ENCODE assay signal across 21 mouse cellular contexts in the genomic region with DNA sequence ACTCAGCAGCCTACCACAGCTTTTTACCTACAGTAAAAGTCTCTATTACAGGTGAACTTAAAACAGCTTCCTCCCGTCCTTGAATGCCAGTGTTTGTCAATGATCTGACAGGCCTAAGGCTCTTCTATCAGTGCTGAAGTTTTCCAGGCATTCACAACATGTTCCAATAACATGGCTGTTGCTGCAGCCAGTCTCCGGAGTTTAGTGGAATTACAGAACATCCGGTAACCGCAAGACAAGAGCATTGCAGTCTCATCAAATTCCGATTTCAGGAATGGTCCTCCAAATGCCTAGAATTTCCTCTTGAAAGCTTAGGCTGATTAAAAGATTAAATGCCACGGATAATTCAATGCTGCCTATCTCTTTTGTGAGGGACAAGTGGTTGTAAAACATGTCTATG.
A peak's percentile ranks its signal among the peaks of the same experiment; 100 is the strongest.
DNase-seq lines count a peak whose midpoint lies in the region; ATAC-seq lines count a peak whose summit lies in the region.
"Had no signal": no experiment of that assay in that cellular context is flagged by ENCODE, and none has a peak within 500 bp of the region (broad histone marks: within the 10 kb centered on the region; RNA-seq: fewer than 3 reads in every experiment).

No protein-coding gene starts in this region.

- no peaks in the 10 kb centered on the region for H3K27me3 ChIP-seq in hindbrain, embryonic 14.5 days (ENCODE audit: control insufficient read depth, insufficient read depth, low read length)
- H3K27me3 ChIP-seq in hindbrain, embryonic 13.5 days, result no peaks in the 10 kb centered on the region
- peaks cover 41% of the 10 kb centered on the region for H3K27me3 ChIP-seq in midbrain, embryonic 10.5 days (ENCODE audit: low read depth, poor library complexity, severe bottlenecking)
- no peaks in the 10 kb centered on the region for H3K27me3 ChIP-seq in midbrain, embryonic 16.5 days (ENCODE audit: control insufficient read depth, insufficient read depth, low read depth, low read length)
- H3K27me3 ChIP-seq: CH12.LX; kidney, embryonic 15.5 days had no signal

- no peak overlapping the region for H3K4me3 ChIP-seq in hindbrain, embryonic 14.5 days (replicated peaks; ENCODE audit: low read length)
- H3K4me3 ChIP-seq in hindbrain, embryonic 13.5 days, result no peak overlapping the region
- no peak overlapping the region for H3K4me3 ChIP-seq in midbrain, embryonic 10.5 days
- H3K4me3 ChIP-seq in midbrain, embryonic 16.5 days (ENCODE audit: low read depth, low read length), result no peak overlapping the region
- H3K4me3 ChIP-seq: kidney, embryonic 15.5 days; limb, embryonic 12.5 days had no signal

- DNase-seq in hindbrain, embryonic 14.5 days (ENCODE audit: low spot score), result no peak
- DNase-seq in MN1 (ENCODE audit: low spot score), result peak; percentile 56
- peak; percentile 19 for DNase-seq in midbrain, embryonic 10.5 days (ENCODE audit: low spot score)
- DNase-seq in right cerebral cortex, postnatal 25 days, result no peak
- no peak for DNase-seq in cerebellum, postnatal 25 days
- DNase-seq: adrenal gland, adult 2 months; B cell, adult 2 months; gastrocnemius, postnatal 25 days; kidney, adult 11 months; kidney, postnatal 36 days; liver, postnatal 0 days; spleen, adult 18-20 months; thymus, postnatal 14 days had no signal

- no peak for ATAC-seq in hindbrain, embryonic 14.5 days (ENCODE audit: low FRiP score)
- ATAC-seq in hindbrain, embryonic 13.5 days (ENCODE audit: low FRiP score), result no peak
- no peak for ATAC-seq in midbrain, embryonic 16.5 days
- ATAC-seq: liver, postnatal 0 days had no signal

- no peak overlapping the region for H3K9ac ChIP-seq in hindbrain, embryonic 14.5 days
- H3K9ac ChIP-seq in hindbrain, embryonic 13.5 days, result no peak overlapping the region
- no peak overlapping the region for H3K9ac ChIP-seq in midbrain, embryonic 16.5 days (ENCODE audit: low read depth, low read length)
- H3K9ac ChIP-seq: kidney, embryonic 15.5 days; limb, embryonic 12.5 days; liver, postnatal 0 days had no signal

- no peaks in the 10 kb centered on the region for H3K9me3 ChIP-seq in hindbrain, embryonic 14.5 days (ENCODE audit: control insufficient read depth, low read length)
- H3K9me3 ChIP-seq in hindbrain, embryonic 13.5 days, result no peaks in the 10 kb centered on the region
- H3K9me3 ChIP-seq in midbrain, embryonic 10.5 days (replicated peaks), result no peaks in the 10 kb centered on the region
- no peaks in the 10 kb centered on the region for H3K9me3 ChIP-seq in midbrain, embryonic 16.5 days (replicated peaks; ENCODE audit: control insufficient read depth, low read length, poor library complexity, severe bottlenecking)
- H3K9me3 ChIP-seq: kidney, embryonic 15.5 days; limb, embryonic 12.5 days had no signal

- H3K27ac ChIP-seq in hindbrain, embryonic 14.5 days, result 0 out of 2 replicates have a peak overlapping the region, but pooled peaks have one; percentile 9
- H3K27ac ChIP-seq in hindbrain, embryonic 13.5 days, result no peak overlapping the region
- no peak overlapping the region for H3K27ac ChIP-seq in midbrain, embryonic 10.5 days (replicated peaks)
- no peak overlapping the region for H3K27ac ChIP-seq in midbrain, embryonic 16.5 days (ENCODE audit: low read length)
- H3K27ac ChIP-seq: kidney, embryonic 15.5 days; limb, embryonic 12.5 days; macrophage had no signal

- 58% methylated on average over 6 of the region's 6 CpGs for WGBS in hindbrain, embryonic 14.5 days
- 63% methylated on average over 6 of the region's 6 CpGs for WGBS in hindbrain, embryonic 13.5 days
- 30% methylated on average over 6 of the region's 6 CpGs for WGBS in midbrain, embryonic 10.5 days
- 10% methylated on average over 6 of the region's 6 CpGs for WGBS in midbrain, embryonic 16.5 days

- no peak overlapping the region for H3K4me2 ChIP-seq in hindbrain, embryonic 14.5 days (replicated peaks)
- H3K4me2 ChIP-seq in hindbrain, embryonic 13.5 days, result no peak overlapping the region
- H3K4me2 ChIP-seq in midbrain, embryonic 16.5 days (ENCODE audit: low read length), result peak overlapping the region; percentile 50
- H3K4me2 ChIP-seq: kidney, embryonic 15.5 days; liver, embryonic 11.5 days had no signal

- peaks cover 2% of the 10 kb centered on the region; the same call in 1 of the 2 replicates for H3K4me1 ChIP-seq in hindbrain, embryonic 14.5 days (replicated peaks; ENCODE audit: control insufficient read depth, insufficient read depth, low read length)
- H3K4me1 ChIP-seq in hindbrain, embryonic 13.5 days (replicated peaks), result peaks cover 28% of the 10 kb centered on the region
- peaks cover 32% of the 10 kb centered on the region for H3K4me1 ChIP-seq in midbrain, embryonic 10.5 days
- H3K4me1 ChIP-seq in midbrain, embryonic 16.5 days (ENCODE audit: control insufficient read depth, insufficient read depth, low read length), result peaks cover 18% of the 10 kb centered on the region

- H3K36me3 ChIP-seq in hindbrain, embryonic 14.5 days (replicated peaks; ENCODE audit: control insufficient read depth, insufficient read depth), result no peaks in the 10 kb centered on the region
- no peaks in the 10 kb centered on the region for H3K36me3 ChIP-seq in hindbrain, embryonic 13.5 days
- no peaks in the 10 kb centered on the region for H3K36me3 ChIP-seq in midbrain, embryonic 10.5 days
- no peaks in the 10 kb centered on the region for H3K36me3 ChIP-seq in midbrain, embryonic 16.5 days (ENCODE audit: control insufficient read depth, insufficient read depth, low read length)
- H3K36me3 ChIP-seq: G1E; kidney, embryonic 15.5 days; limb, embryonic 12.5 days had no signal

Comparison
In these comparisons a context has a peak if more than half of its experiments do, and no peak if none do; other contexts are left out.
1. DNase-seq: peak in MN1 (single experiment) and midbrain, embryonic 10.5 days (single experiment); none in hindbrain, embryonic 14.5 days (single experiment), right cerebral cortex, postnatal 25 days (single experiment) and cerebellum, postnatal 25 days (0 of 2).